Mouse (Mus musculus) limb, embryonic 15.5 days (tissue): ENCODE measurements around the gene Ddx19b. TPM values are rescaled to one million over a fixed set of nuclear protein-coding genes. Genes with fewer than 3 reads are reported as not detected.

ENCODE experiments used
- ATAC-seq: fragments of 200-750 bp; cut with Nextera tagmentation; 2 replicates; pipeline ENCODE4 v1.8.0; 2017; ENCODE audit warnings: low read depth, moderate TSS enrichment; ENCODE audit not compliant: insufficient number of reproducible peaks, low FRiP score, low TSS enrichment
- H3K27ac ChIP-seq: fragments of 300-500 bp; sonication (generic); 2 replicates; pipeline ENCODE4 v1.5.1; 2015; ENCODE audit warnings: moderate library complexity, mild to moderate bottlenecking, inconsistent platforms
- H3K27me3 ChIP-seq: fragments of 300-500 bp; sonication (generic); 2 replicates; pipeline ENCODE4 v1.6.1; 2015; ENCODE audit warnings: inconsistent platforms
- H3K36me3 ChIP-seq: fragments of 300-500 bp; sonication (generic); 2 replicates; pipeline ENCODE4 v1.6.1; 2015; ENCODE audit warnings: inconsistent platforms
- H3K4me1 ChIP-seq: fragments of 300-500 bp; sonication (generic); 2 replicates; pipeline ENCODE4 v1.6.1; 2015; ENCODE audit warnings: inconsistent platforms
- H3K4me2 ChIP-seq: fragments of 300-500 bp; sonication (generic); 2 replicates; pipeline ENCODE4 v1.6.1; 2015; ENCODE audit warnings: mild to moderate bottlenecking, inconsistent platforms
- H3K4me3 ChIP-seq: fragments of 300-500 bp; sonication (generic); 2 replicates; pipeline ENCODE4 v1.5.1; 2015; ENCODE audit warnings: mild to moderate bottlenecking, inconsistent platforms
- H3K9ac ChIP-seq: fragments of 300-500 bp; sonication (generic); 2 replicates; pipeline ENCODE4 v1.6.1; 2015; ENCODE audit warnings: inconsistent platforms
- H3K9me3 ChIP-seq: fragments of 300-500 bp; sonication (generic); 2 replicates; pipeline ENCODE4 v1.6.1; 2016; ENCODE audit warnings: inconsistent platforms
- whole genome bisulfite sequencing: fragments of 180-500 bp; shearing (Covaris S2); methylation state at CpG from one replicate; pipeline ENCODE4 v1.1.7; 2015; 5-methylcytosine and 5-hydroxymethylcytosine counted together
- microRNA-seq: library from miRNA; unstranded; fragments of <30 nt; microRNA quantifications from one replicate; pipeline ENCODE4, GENCODE M21; 2016
- polyA plus RNA-seq: library from polyadenylated mRNA; unstranded; fragments of >200 nt; fragmentation: Nextera tagmentation; extraction: Ambion mirVana; gene quantifications from 2 replicates; pipeline ENCODE4 v1.2.1, GENCODE M21; 2015

Gene Ddx19b
- polyA plus RNA-seq, 1 experiment from 2014 or later: 4.9 TPM

DNA sequence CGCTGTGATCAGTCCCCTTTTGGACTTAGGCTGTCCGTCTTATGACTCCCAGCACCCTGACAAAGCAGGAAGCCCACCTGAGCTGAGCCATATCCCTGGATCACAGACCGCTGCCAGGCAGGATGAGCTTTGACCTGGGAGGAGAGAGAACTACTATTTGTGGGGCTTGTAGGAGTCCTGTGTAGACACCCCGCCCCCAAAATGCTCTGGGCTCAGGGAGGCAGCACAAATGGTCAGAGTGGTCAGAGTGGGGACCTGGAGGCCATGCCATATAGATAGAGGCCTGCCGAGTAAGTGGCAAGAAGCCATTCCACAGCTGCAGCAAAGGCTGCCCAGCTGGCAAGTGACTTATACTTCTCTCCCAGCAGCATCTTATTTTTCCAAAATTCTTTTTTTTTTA lies 73.4 kb downstream of the Ddx19b start:
- WGBS: 90% methylated on average over 5 of the region's 5 CpGs
- ATAC-seq: no peak
- no peak overlapping the region for H3K9ac ChIP-seq
- H3K9me3 ChIP-seq: no peaks in the 10 kb centered on the region
- no peak overlapping the region for H3K27ac ChIP-seq
- H3K4me1 ChIP-seq: 0 out of 2 replicates have a peak, but pooled peaks cover 2% of the 10 kb centered on the region
- peaks cover 59% of the 10 kb centered on the region for H3K36me3 ChIP-seq
- no peak overlapping the region for H3K4me3 ChIP-seq
- H3K4me2 ChIP-seq: no peak overlapping the region
- H3K27me3 ChIP-seq: no peaks in the 10 kb centered on the region

DNA sequence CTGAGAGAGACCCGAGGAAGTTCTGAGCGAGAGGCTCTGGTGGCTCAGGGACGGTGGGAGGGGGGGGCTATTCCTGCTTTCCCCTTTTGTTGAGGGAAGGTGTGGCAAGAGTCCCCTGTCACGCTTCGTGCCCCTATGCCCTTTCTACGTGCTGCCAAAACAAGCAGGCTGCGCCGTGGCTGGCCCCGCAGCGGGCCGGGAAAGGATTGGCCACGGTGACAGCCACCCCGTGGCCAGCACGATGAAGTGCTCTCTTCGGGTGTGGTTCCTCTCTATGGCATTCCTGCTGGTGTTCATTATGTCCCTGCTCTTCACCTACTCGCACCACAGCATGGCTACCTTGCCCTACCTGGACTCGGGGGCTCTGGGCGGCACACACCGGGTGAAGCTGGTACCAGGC lies 74.1 kb downstream of the Ddx19b start:
- ATAC-seq: no peak
- Histone ChIP-seq H3K4me2 (no peak overlapping the region), H3K9ac (no peak overlapping the region), H3K4me1 (0 out of 2 replicates have a peak, but pooled peaks cover 2% of the 10 kb centered on the region), H3K27me3 (no peaks in the 10 kb centered on the region), H3K9me3 (no peaks in the 10 kb centered on the region), H3K36me3 (peaks cover 54% of the 10 kb centered on the region), H3K4me3 (no peak overlapping the region), H3K27ac (no peak overlapping the region)
- 93% methylated on average over 19 of the region's 19 CpGs for WGBS

DNA sequence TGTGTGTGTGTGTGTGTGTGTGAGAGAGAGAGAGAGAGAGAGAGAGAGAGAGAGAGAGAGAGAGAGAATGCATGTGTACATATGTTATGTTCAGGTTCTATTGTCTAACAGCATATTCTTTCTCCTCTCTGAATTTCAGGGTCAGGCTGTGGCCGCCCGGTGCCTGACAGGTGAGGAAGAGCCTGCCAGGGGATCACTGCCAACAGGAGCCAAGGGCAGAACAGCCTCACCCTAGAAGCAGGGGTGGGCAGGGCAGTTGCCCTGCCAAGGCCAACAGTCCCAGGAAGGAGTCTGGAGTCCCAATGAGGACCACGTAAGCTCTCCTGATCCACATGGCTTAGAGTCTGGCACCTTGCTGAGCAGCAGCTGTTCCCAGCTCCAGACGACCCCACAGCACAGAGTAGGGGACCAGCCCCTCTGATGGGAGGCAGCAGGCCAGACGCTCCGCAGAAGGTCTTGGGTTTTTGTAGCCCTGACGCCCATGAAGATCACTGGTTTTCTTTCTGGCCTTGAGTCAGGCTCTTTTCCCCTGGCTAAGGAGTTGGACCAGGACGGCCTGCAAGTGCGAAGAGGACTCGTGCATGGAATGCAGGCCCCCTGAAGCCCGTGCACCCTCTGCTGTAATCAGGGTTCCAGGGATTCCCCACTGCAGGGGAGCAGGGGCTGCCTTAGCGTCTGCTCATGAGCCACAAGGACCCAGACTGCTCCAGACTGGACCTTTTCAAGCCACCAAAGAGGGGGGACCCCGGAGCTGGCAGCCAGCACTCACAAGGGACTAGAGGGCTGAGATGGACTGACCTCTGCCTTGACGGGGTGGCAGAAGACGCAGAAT lies 74.7 kb downstream of the Ddx19b start:
- H3K4me1 ChIP-seq: 0 out of 2 replicates have a peak, but pooled peaks cover 2% of the 10 kb centered on the region
- H3K9ac ChIP-seq: no peak overlapping the region
- H3K9me3 ChIP-seq: no peaks in the 10 kb centered on the region
- no peak overlapping the region for H3K4me3 ChIP-seq
- ATAC-seq: no peak; the same call in 1 of the 2 replicates
- no peaks in the 10 kb centered on the region for H3K27me3 ChIP-seq
- no peak overlapping the region for H3K27ac ChIP-seq
- H3K4me2 ChIP-seq: no peak overlapping the region
- H3K36me3 ChIP-seq: peaks cover 51% of the 10 kb centered on the region
- 80% methylated on average over 15 of the region's 15 CpGs for WGBS

DNA sequence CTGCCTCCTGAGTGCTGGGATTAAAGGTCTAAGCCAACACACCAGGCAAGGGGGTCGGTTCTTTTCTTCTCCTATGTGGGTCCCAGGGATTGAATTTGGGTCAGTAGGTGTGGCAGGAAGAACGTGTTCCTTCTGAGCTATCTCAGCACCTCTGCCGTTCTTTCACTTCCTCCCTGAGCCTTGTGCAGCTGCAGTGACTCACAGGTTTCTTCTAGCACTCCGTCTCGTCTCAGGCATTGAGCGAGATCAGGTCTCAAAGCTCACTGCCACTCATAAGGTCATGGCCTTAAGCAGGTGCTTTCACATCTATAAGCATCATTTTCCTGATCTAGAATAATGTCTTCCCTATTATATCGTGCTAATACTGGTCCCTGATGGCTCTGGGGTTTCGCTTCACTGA lies 76.8 kb downstream of the Ddx19b start:
- Histone ChIP-seq H3K27ac (no peak overlapping the region), H3K9me3 (no peaks in the 10 kb centered on the region), H3K4me2 (no peak overlapping the region), H3K4me1 (peaks cover 9% of the 10 kb centered on the region), H3K27me3 (no peaks in the 10 kb centered on the region), H3K9ac (no peak overlapping the region), H3K36me3 (peaks cover 40% of the 10 kb centered on the region), H3K4me3 (no peak overlapping the region)
- no peak for ATAC-seq
- WGBS: 72% methylated on average over 8 of the region's 8 CpGs

Small RNA genes lying within 50 kb of the gene (microRNA-seq; reads per million reads assigned to microRNA genes)
- not detected for gene Gm24103
- 0.82 reads per million for gene Mir3473d

Other genes starting within 250 kb of the Ddx19b start
- gene Il34, start 225.8 kb downstream of the Ddx19b start, polyA plus RNA-seq: 5.0 and 5.3 TPM in 2 replicates
- 77.7 and 77.8 TPM in 2 replicates for gene Cog4, start 185.2 kb downstream of the Ddx19b start, polyA plus RNA-seq
- 125 and 127 TPM in 2 replicates for gene Sf3b3, start 185.0 kb downstream of the Ddx19b start, polyA plus RNA-seq
- 10.9 and 12.2 TPM in 2 replicates for gene Fuk, start 129.3 kb downstream of the Ddx19b start, polyA plus RNA-seq
- 29.6 and 32.6 TPM in 2 replicates for gene St3gal2, start 111.8 kb downstream of the Ddx19b start, polyA plus RNA-seq
- 12.4 and 15.9 TPM in 2 replicates for gene Ddx19a, start 34.0 kb downstream of the Ddx19b start, polyA plus RNA-seq
- 48.0 and 48.4 TPM in 2 replicates for gene Aars, start 1.4 kb upstream of the Ddx19b start, polyA plus RNA-seq
- 8.2 and 9.7 TPM in 2 replicates for gene Exosc6, start 24.6 kb upstream of the Ddx19b start, polyA plus RNA-seq
- not detected in 2 replicates for gene Clec18a, start 60.7 kb upstream of the Ddx19b start, polyA plus RNA-seq
- gene Pdpr, start 62.9 kb upstream of the Ddx19b start, polyA plus RNA-seq: 8.9 and 10.0 TPM in 2 replicates
- gene Glg1, start 227.5 kb upstream of the Ddx19b start, polyA plus RNA-seq: 65.2 and 75.4 TPM in 2 replicates